Mouse (Mus musculus) neutrophil, adult 5-6 weeks (primary cell): ENCODE results near the gene 4930550L24Rik. TPM values are rescaled to one million over a fixed set of nuclear protein-coding genes. Genes with fewer than 3 reads are reported as not detected.

ENCODE experiments used
- ATAC-seq: fragments of 151-379, 151-347 bp; 2 replicates; pipeline ENCODE4 v1.8.0; 2017; ENCODE audit warnings: mild to moderate bottlenecking, moderate TSS enrichment; ENCODE audit not compliant: insufficient number of reproducible peaks, poor library complexity, low FRiP score, severe bottlenecking; ENCODE audit errors: extremely low read depth
- total RNA-seq: library from RNA; stranded (forward); fragments of 200-1000 nt; gene quantifications from 2 replicates; pipeline ENCODE4 v1.2.3, GENCODE M21; 2017

Gene 4930550L24Rik
- not detected in 2 replicates for total RNA-seq

- no peak for ATAC-seq
Measured at GRCm38 (mm10) chrX:58909060-58909459, at the start of gene 4930550L24Rik. Gene 4930550L24Rik (plus strand): TSS chrX:58909360.

- ATAC-seq = no peak
Measured at GRCm38 (mm10) chrX:58900753-58901152, 8.4 kb upstream of the 4930550L24Rik start.

- ATAC-seq = no peak
Measured at GRCm38 (mm10) chrX:58967969-58968368, 58.8 kb downstream of the 4930550L24Rik start.
